Mouse (Mus musculus) inflammation-experienced regulatory T-cells, adult 6 months (primary cell): ENCODE results near the gene Btla. TPM values are rescaled to one million over a fixed set of nuclear protein-coding genes. Genes with fewer than 3 reads are reported as not detected.
A peak's percentile ranks its signal among the peaks of the same experiment; 100 is the strongest.

ENCODE experiments used
- ATAC-seq: one replicate; pipeline ENCODE4 v1.8.0; 2017
- polyA plus RNA-seq, 3 experiments: library from polyadenylated mRNA; unstranded; fragments of 100-300 nt; shearing (Covaris generic); gene quantifications; one replicate each; pipeline ENCODE4 v1.2.1; 2017

The Btla gene
- polyA plus RNA-seq, 3 experiments from 2014 or later = 56.8 to 63.2 (median 60.4) TPM

GRCm38 (mm10) chr16:45259663-45260062 lies 35.5 kb downstream of the Btla start:
- ATAC-seq = peak; percentile 64

DNA sequence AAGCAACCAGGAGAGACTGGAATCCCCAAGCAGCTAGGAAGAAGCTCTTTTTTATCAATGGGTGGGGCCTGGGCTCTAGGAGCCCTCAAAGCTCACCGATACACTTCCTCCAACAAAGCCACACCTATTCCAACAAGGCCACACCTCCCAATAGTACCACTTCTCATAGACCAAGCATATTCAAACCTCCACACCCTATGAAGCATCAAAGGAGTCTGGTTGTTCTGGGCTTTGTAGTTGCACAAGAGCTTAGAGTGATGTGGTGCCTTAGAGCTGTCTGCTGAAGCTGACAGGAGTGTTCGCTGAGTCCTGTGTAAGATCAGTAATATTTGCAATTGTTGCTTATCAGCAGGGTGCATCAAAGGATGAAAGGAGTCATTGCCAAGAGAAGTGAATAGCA lies 37.2 kb downstream of the Btla start:
- ATAC-seq = peak; percentile 44

DNA sequence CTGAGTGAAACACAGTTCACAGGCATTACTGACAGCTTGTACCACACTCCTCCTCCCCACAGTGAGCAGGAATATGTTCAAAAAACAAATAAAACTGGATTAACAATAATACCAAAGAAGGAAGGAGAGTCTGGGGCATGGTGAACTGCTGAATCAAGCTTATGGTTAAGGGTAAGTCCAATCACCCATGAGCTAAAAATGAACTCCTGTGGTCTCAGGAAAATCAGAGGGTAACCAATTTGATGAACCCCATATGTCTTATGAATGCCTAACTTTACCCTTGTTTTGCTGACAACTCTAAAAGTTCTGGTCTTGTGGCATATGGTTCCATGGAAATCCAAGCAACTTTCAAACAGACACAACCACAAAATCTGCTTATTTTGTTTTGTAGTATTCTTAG lies 37.9 kb downstream of the Btla start:
- no peak for ATAC-seq

DNA sequence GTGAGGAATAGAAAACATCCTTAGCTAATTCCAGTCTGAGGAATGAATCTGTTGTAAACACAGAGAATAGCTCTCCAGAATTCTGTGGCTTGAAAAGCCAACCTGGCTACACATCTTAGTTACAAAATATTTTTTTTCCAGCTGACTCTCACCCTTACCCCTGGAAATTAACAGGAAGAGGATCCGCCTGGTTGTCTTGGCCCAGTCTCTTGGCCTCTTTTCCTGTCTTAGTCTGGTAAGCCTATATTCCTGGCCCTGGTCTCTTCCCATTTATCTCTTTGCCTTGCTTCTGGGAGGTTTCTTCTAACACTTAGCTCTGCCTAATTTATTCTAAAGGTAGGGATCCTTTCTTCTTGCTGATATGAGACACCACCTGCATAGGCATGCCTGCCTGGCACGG lies 45.8 kb downstream of the Btla start:
- ATAC-seq = no peak

DNA sequence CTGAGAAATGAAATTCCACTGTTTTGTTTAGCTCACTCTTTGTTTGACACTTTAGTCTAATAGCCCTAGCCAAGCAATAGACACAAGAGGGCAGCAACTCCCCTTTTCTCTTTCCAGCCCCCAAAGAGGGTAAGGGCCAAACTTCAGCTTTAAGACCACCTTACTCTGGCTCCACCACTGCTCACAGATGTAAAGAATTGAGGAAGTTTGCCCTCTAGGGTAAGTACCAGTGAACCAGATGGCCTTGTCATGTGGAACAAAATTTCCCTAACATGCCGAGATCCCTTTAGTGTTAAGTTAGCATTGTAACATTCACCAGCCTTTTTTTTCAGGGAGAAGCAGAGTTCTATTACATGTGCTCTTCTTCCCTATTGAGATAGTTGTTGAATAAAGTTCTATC lies 59.0 kb downstream of the Btla start:
- ATAC-seq = peak; percentile 71

DNA sequence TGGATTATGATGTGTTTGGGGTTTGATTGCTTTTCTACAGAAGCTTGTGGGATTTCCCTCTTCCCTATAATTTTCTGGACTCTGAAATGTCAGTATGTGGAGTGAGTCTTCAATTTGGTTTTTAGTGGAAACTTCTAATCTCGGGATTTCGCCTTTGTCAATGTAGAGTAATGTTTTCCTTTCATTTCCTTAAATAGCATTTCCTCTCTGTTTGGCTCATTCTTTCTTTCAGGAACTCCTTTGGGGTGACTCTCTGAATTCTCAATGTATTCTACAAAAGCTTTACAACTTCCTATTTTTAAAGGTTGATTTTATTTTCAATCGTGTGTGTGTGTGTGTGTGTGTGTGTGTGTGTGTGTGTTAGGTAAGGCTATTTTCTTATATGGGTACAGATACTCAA lies 73.7 kb downstream of the Btla start:
- no peak for ATAC-seq

Other genes starting within 250 kb of the Btla start
- 1 to 10 TPM; 1.1 to 2.0 (median 1.9) TPM for gene Ccdc80, start 130.9 kb upstream of the Btla start, polyA plus RNA-seq
- gene Slc35a5, start 65.6 kb upstream of the Btla start, polyA plus RNA-seq = 10 to 100 TPM; 27.9 to 45.7 (median 36.3) TPM
- gene Atg3, start 65.5 kb upstream of the Btla start, polyA plus RNA-seq = 10 to 100 TPM; 12.3 to 20.2 (median 14.4) TPM
- 100 to 1,000 TPM in 2 of 3 experiments, 10 to 100 TPM in 1; 84.4 to 386 (median 244) TPM for gene Cd200, start 184.7 kb downstream of the Btla start, polyA plus RNA-seq